Mouse (Mus musculus): Measurements from ENCODE around the gene Mcpt2.
"Not testable (repeated sequence)": the region's sequence is repeated elsewhere in the genome, so short reads cannot be mapped to it uniquely, and the experiment has no call there.

- TF ChIP-seq CTCF, EP300 (IDR thresholded peaks at IDR 0.05; ENCODE audit: low read depth): not testable (repeated sequence)
These were observed 24.2 kb upstream of the Mcpt2 start, which contains the start of gene Mcpt1 for GRCm38 (mm10) chr14:56017671-56018070.

Measured in liver, embryonic 14.5 days (tissue).